Mouse (Mus musculus) forebrain, embryonic 10.5 days (tissue): ENCODE measurements around the gene Trrap. TPM values are rescaled to one million over a fixed set of nuclear protein-coding genes. Genes with fewer than 3 reads are reported as not detected.
A peak's percentile ranks its signal among the peaks of the same experiment; 100 is the strongest.

Experiments used
- DNase-seq: peaks from one replicate; pipeline ENCODE4 v3.0.0-alpha.2; 2017; ENCODE audit warnings: low spot score; ENCODE audit errors: extremely low spot score
- H3K27ac ChIP-seq: fragments of 300-500 bp; sonication (generic); 2 replicates; pipeline ENCODE4 v1.5.1; 2016; ENCODE audit warnings: mild to moderate bottlenecking
- H3K27me3 ChIP-seq: fragments of 300-500 bp; sonication (generic); 2 replicates; pipeline ENCODE4 v1.6.1; 2016; ENCODE audit warnings: mild to moderate bottlenecking; ENCODE audit not compliant: poor library complexity, severe bottlenecking
- H3K36me3 ChIP-seq: fragments of 300-500 bp; sonication (generic); replicated peaks from 2 replicates; pipeline ENCODE4 v1.6.1; 2016; ENCODE audit warnings: mild to moderate bottlenecking, moderate library complexity
- H3K4me1 ChIP-seq: fragments of 300-500 bp; sonication (generic); 2 replicates; pipeline ENCODE4 v1.6.1; 2016
- H3K4me3 ChIP-seq: fragments of 300-500 bp; sonication (generic); 2 replicates; pipeline ENCODE4 v1.5.1; 2016; ENCODE audit warnings: mild to moderate bottlenecking, moderate library complexity
- H3K9me3 ChIP-seq: fragments of 300-500 bp; sonication (generic); 2 replicates; pipeline ENCODE4 v1.6.1; 2016; ENCODE audit warnings: mild to moderate bottlenecking, moderate library complexity
- WGBS: fragments of 180-500 bp; shearing (Covaris S2); methylation state at CpG from one replicate; pipeline ENCODE4 v1.1.7; 2016; 5-methylcytosine and 5-hydroxymethylcytosine counted together
- polyA plus RNA-seq: library from polyadenylated mRNA; unstranded; fragments of >200 nt; fragmentation: Nextera tagmentation; extraction: Ambion mirVana; gene quantifications from 2 replicates; pipeline ENCODE4 v1.2.1, GENCODE M21; 2016

Gene Trrap
- polyA plus RNA-seq, 1 experiment from 2014 or later: 76.2 TPM

- no peak for DNase-seq
- H3K27ac ChIP-seq: no peak overlapping the region
These were observed 10.1 kb upstream of the Trrap start for GRCm38 (mm10) chr5:144757402-144757801.

GRCm38 (mm10) chr5:144758422-144758821 lies 9.1 kb upstream of the Trrap start:
- DNase-seq: peak; percentile 37
- 12% methylated on average over 8 of the region's 8 CpGs for WGBS
- H3K4me3 ChIP-seq: peak overlapping the region; percentile 5; the same call in 1 of the 2 replicates

More at GRCm38 (mm10) chr5:144757402-144757801, 10.1 kb upstream of the Trrap start:
- no peaks in the 10 kb centered on the region for H3K36me3 ChIP-seq
- H3K27me3 ChIP-seq: peaks cover 42% of the 10 kb centered on the region
- no peak overlapping the region for H3K4me3 ChIP-seq
- peaks cover 22% of the 10 kb centered on the region for H3K4me1 ChIP-seq
- no peaks in the 10 kb centered on the region for H3K9me3 ChIP-seq
- 85% methylated on average over 9 of the region's 9 CpGs for WGBS

GRCm38 (mm10) chr5:144761161-144761868 lies 6.2 kb upstream of the Trrap start, which contains the start of gene Tmem130:
Tmem130 (minus strand) TSS chr5:144761818.
- under 1% methylated on average over 38 of the region's 38 CpGs for WGBS
- H3K36me3 ChIP-seq: no peaks in the 10 kb centered on the region
- peak; percentile 42 for DNase-seq
- peak within 1 kb of the TSS; percentile 32 for H3K27ac ChIP-seq
- peaks cover 53% of the 10 kb centered on the region for H3K27me3 ChIP-seq
- H3K9me3 ChIP-seq: no peaks in the 10 kb centered on the region
- H3K4me1 ChIP-seq: peaks cover 21% of the 10 kb centered on the region
- peak within 1 kb of the TSS; percentile 53 for H3K4me3 ChIP-seq

More at GRCm38 (mm10) chr5:144758422-144758821, 9.1 kb upstream of the Trrap start:
- Histone ChIP-seq H3K9me3 (no peaks in the 10 kb centered on the region), H3K36me3 (no peaks in the 10 kb centered on the region), H3K27ac (peak overlapping the region; percentile 37; the same call in 1 of the 2 replicates), H3K4me1 (peaks cover 21% of the 10 kb centered on the region), H3K27me3 (peaks cover 53% of the 10 kb centered on the region)

GRCm38 (mm10) chr5:144766026-144766425 lies 1.5 kb upstream of the Trrap start:
- 86% methylated on average over 7 of the region's 7 CpGs for WGBS
- Histone ChIP-seq H3K4me3 (no peak overlapping the region), H3K36me3 (peaks cover 12% of the 10 kb centered on the region), H3K9me3 (no peaks in the 10 kb centered on the region), H3K4me1 (peaks cover 29% of the 10 kb centered on the region), H3K27me3 (peaks cover 25% of the 10 kb centered on the region), H3K27ac (no peak overlapping the region)
- DNase-seq: no peak

GRCm38 (mm10) chr5:144766646-144767045 lies 886 bp upstream of the Trrap start:
- H3K4me3 ChIP-seq: no peak overlapping the region
- DNase-seq: no peak
- no peaks in the 10 kb centered on the region for H3K9me3 ChIP-seq
- peaks cover 18% of the 10 kb centered on the region for H3K27me3 ChIP-seq
- H3K4me1 ChIP-seq: peaks cover 22% of the 10 kb centered on the region
- H3K36me3 ChIP-seq: peaks cover 18% of the 10 kb centered on the region
- H3K27ac ChIP-seq: no peak overlapping the region
- WGBS: 90% methylated on average over 11 of the region's 11 CpGs

- under 1% methylated on average over 92 of the region's 92 CpGs for WGBS
- DNase-seq: peak; percentile 86
- peaks cover 21% of the 10 kb centered on the region for H3K4me1 ChIP-seq
- H3K4me3 ChIP-seq: peak overlapping the region; percentile 87
- H3K27ac ChIP-seq: peak overlapping the region; percentile 99
- 0 out of 2 replicates have a peak, but pooled peaks cover 3% of the 10 kb centered on the region for H3K27me3 ChIP-seq
- H3K36me3 ChIP-seq: peaks cover 31% of the 10 kb centered on the region
- H3K9me3 ChIP-seq: no peaks in the 10 kb centered on the region
These were observed 644 bp downstream of the Trrap start for GRCm38 (mm10) chr5:144767911-144768841.

- Histone ChIP-seq H3K9me3 (no peaks in the 10 kb centered on the region), H3K36me3 (peaks cover 40% of the 10 kb centered on the region), H3K4me1 (peaks cover 21% of the 10 kb centered on the region), H3K27me3 (no peaks in the 10 kb centered on the region), H3K4me3 (peak overlapping the region; percentile 87), H3K27ac (peak overlapping the region; percentile 99)
- WGBS: 42% methylated on average over 8 of the region's 8 CpGs
- no peak for DNase-seq
These were observed 1.5 kb downstream of the Trrap start for GRCm38 (mm10) chr5:144769067-144769482.

GRCm38 (mm10) chr5:144773231-144773630 lies 5.7 kb downstream of the Trrap start:
- Histone ChIP-seq H3K9me3 (no peaks in the 10 kb centered on the region), H3K27me3 (no peaks in the 10 kb centered on the region), H3K36me3 (peaks cover 82% of the 10 kb centered on the region), H3K4me3 (no peak overlapping the region), H3K27ac (no peak overlapping the region), H3K4me1 (peaks cover 13% of the 10 kb centered on the region)
- WGBS: 93% methylated on average over 6 of the region's 6 CpGs
- no peak for DNase-seq

GRCm38 (mm10) chr5:144780654-144781053 lies 13.1 kb downstream of the Trrap start:
- Histone ChIP-seq H3K4me1 (no peaks in the 10 kb centered on the region), H3K27ac (no peak overlapping the region), H3K36me3 (peaks cover 100% of the 10 kb centered on the region), H3K9me3 (no peaks in the 10 kb centered on the region), H3K4me3 (no peak overlapping the region), H3K27me3 (no peaks in the 10 kb centered on the region)
- 88% methylated on average over 8 of the region's 8 CpGs for WGBS
- no peak for DNase-seq

GRCm38 (mm10) chr5:144786464-144786863 lies 18.9 kb downstream of the Trrap start:
- DNase-seq: no peak
- Histone ChIP-seq H3K4me1 (no peaks in the 10 kb centered on the region), H3K27ac (no peak overlapping the region), H3K27me3 (no peaks in the 10 kb centered on the region), H3K9me3 (no peaks in the 10 kb centered on the region), H3K4me3 (no peak overlapping the region), H3K36me3 (peaks cover 100% of the 10 kb centered on the region)
- 98% methylated on average over 18 of the region's 18 CpGs for WGBS

- no peak overlapping the region for H3K4me3 ChIP-seq
- no peaks in the 10 kb centered on the region for H3K9me3 ChIP-seq
- no peak overlapping the region for H3K27ac ChIP-seq
- H3K4me1 ChIP-seq: no peaks in the 10 kb centered on the region
- H3K27me3 ChIP-seq: no peaks in the 10 kb centered on the region
- no peak for DNase-seq
- WGBS: 88% methylated on average over 5 of the region's 5 CpGs
- peaks cover 100% of the 10 kb centered on the region for H3K36me3 ChIP-seq
These were observed 25.8 kb downstream of the Trrap start for GRCm38 (mm10) chr5:144793374-144793773.

GRCm38 (mm10) chr5:144794687-144795086 lies 27.2 kb downstream of the Trrap start:
- Histone ChIP-seq H3K4me3 (no peak overlapping the region), H3K36me3 (peaks cover 100% of the 10 kb centered on the region), H3K9me3 (no peaks in the 10 kb centered on the region), H3K4me1 (no peaks in the 10 kb centered on the region), H3K27me3 (no peaks in the 10 kb centered on the region), H3K27ac (no peak overlapping the region)
- no peak for DNase-seq
- 80% methylated on average over 6 of the region's 6 CpGs for WGBS
